Mouse (Mus musculus) neural tube, embryonic 15.5 days (tissue): Measurements from ENCODE around the gene Rexo5. TPM values are rescaled to one million over a fixed set of nuclear protein-coding genes. Genes with fewer than 3 reads are reported as not detected.

ENCODE experiments used
- ATAC-seq: fragments of 200-750 bp; cut with Nextera tagmentation; 2 replicates; pipeline ENCODE4 v1.8.0; 2017; ENCODE audit warnings: mild to moderate bottlenecking, moderate TSS enrichment, moderate library complexity; ENCODE audit not compliant: low FRiP score
- H3K27ac ChIP-seq: fragments of 300-500 bp; sonication (generic); replicated peaks from 2 replicates; pipeline ENCODE4 v1.5.1; 2015; ENCODE audit warnings: mild to moderate bottlenecking, inconsistent platforms
- H3K27me3 ChIP-seq: fragments of 300-500 bp; sonication (generic); replicated peaks from 2 replicates; pipeline ENCODE4 v1.6.1; 2015; ENCODE audit warnings: inconsistent platforms
- H3K36me3 ChIP-seq: fragments of 300-500 bp; sonication (generic); 2 replicates; pipeline ENCODE4 v1.6.1; 2015; ENCODE audit warnings: inconsistent platforms
- H3K4me1 ChIP-seq: fragments of 300-500 bp; sonication (generic); 2 replicates; pipeline ENCODE4 v1.6.1; 2015; ENCODE audit warnings: inconsistent platforms
- H3K4me2 ChIP-seq: fragments of 300-500 bp; sonication (generic); 2 replicates; pipeline ENCODE4 v1.6.1; 2015; ENCODE audit warnings: inconsistent platforms, mild to moderate bottlenecking, moderate library complexity
- H3K4me3 ChIP-seq: fragments of 300-500 bp; sonication (generic); replicated peaks from 2 replicates; pipeline ENCODE4 v1.5.1; 2015; ENCODE audit warnings: mild to moderate bottlenecking, inconsistent platforms
- H3K9ac ChIP-seq: fragments of 300-500 bp; sonication (generic); replicated peaks from 2 replicates; pipeline ENCODE4 v1.6.1; 2015; ENCODE audit warnings: mild to moderate bottlenecking, inconsistent platforms
- H3K9me3 ChIP-seq: fragments of 300-500 bp; sonication (generic); replicated peaks from 2 replicates; pipeline ENCODE4 v1.6.1; 2016; ENCODE audit warnings: inconsistent platforms
- WGBS: fragments of 180-500 bp; shearing (Covaris S2); methylation state at CpG from one replicate; pipeline ENCODE4 v1.1.7; 2015; ENCODE audit warnings: mixed read lengths; 5-methylcytosine and 5-hydroxymethylcytosine counted together
- polyA plus RNA-seq: library from polyadenylated mRNA; unstranded; fragments of >200 nt; fragmentation: Nextera tagmentation; extraction: Ambion mirVana; gene quantifications from 2 replicates; pipeline ENCODE4 v1.2.1, GENCODE M21; 2015

Rexo5 gene
- polyA plus RNA-seq, 1 experiment from 2014 or later: 6.0 TPM

DNA sequence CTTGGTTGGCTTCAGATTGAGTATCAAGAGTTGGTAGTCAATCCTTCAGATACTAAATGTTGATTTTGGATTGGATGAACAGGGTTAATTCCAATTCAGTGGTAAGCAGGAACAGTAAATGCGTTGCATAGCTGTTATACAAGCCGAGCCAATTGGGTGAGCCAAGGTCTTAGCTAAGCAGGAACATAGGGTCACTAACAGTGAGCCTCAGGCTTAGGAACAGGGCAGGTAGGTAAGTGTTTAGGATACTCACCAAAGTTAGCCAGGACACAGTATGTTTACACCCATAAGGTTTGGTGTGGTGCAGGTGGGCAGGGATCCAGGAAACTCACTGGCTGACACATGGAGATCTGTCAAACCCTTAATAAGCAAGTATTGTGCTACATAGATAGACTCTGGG lies 53.6 kb downstream of the Rexo5 start:
- H3K4me3 ChIP-seq: no peak overlapping the region

DNA sequence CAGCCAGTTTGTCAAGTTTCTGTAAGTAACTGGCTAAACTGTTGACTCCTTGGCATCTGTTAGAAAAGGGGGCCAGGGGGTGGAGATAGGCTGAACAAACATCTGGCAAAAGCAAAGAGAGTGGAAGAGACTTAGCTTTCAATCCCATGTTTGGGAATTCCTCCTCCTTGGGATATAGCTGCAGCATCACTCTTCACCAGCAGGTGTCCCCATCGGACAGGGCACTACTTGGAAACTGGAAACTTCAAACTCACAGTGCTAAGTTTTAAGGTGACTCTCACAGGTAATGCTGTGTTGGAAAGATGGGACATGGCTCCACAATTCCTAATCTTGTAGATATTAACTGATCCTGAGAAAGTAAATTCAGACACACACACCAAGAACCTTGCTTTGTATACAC lies 55.3 kb downstream of the Rexo5 start:
- Histone ChIP-seq H3K4me2 (no peak overlapping the region), H3K36me3 (no peaks in the 10 kb centered on the region), H3K27me3 (no peaks in the 10 kb centered on the region), H3K4me3 (no peak overlapping the region), H3K9me3 (no peaks in the 10 kb centered on the region), H3K27ac (no peak overlapping the region), H3K4me1 (no peaks in the 10 kb centered on the region), H3K9ac (no peak overlapping the region)
- WGBS: 0% methylated on average over 1 of the region's 1 CpGs
- no peak for ATAC-seq

More for the DNA sequence above, 53.6 kb downstream of the Rexo5 start:
- Histone ChIP-seq H3K36me3 (no peaks in the 10 kb centered on the region), H3K9me3 (no peaks in the 10 kb centered on the region), H3K9ac (no peak overlapping the region), H3K27ac (no peak overlapping the region), H3K4me2 (no peak overlapping the region), H3K4me1 (no peaks in the 10 kb centered on the region), H3K27me3 (no peaks in the 10 kb centered on the region)
- no peak for ATAC-seq
- 95% methylated on average over 2 of the region's 2 CpGs for WGBS

DNA sequence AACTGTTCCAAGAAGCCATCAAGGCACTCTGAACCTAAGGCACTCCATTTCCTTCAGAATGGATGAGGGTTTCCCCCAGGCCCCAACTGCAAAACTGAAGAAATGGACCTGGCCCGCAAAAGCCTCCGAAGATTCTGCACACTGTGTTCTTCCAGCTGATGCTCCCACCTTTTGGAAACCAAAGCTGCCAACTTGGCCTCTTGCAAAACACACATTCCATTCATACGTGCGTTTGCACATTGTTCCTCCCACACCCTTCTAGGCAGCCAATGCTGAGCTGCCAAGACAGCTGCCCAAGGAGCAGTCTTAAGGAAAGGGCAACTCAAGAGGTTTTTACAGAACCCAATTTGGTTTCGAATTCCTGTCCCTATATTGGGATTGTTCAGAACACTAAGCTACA lies 56.9 kb downstream of the Rexo5 start:
- Histone ChIP-seq H3K4me3 (no peak overlapping the region), H3K27ac (no peak overlapping the region), H3K9ac (no peak overlapping the region), H3K27me3 (no peaks in the 10 kb centered on the region), H3K9me3 (no peaks in the 10 kb centered on the region), H3K36me3 (no peaks in the 10 kb centered on the region), H3K4me1 (no peaks in the 10 kb centered on the region), H3K4me2 (no peak overlapping the region)
- no peak for ATAC-seq
- WGBS: 88% methylated on average over 5 of the region's 5 CpGs

GRCm38 (mm10) chr7:119852494-119852893 lies 58.7 kb downstream of the Rexo5 start:
- H3K4me1 ChIP-seq: no peaks in the 10 kb centered on the region
- peaks cover under 1% of the 10 kb centered on the region; the same call in 1 of the 2 replicates for H3K36me3 ChIP-seq
- no peak overlapping the region for H3K27ac ChIP-seq
- H3K27me3 ChIP-seq: no peaks in the 10 kb centered on the region
- no peak overlapping the region for H3K4me3 ChIP-seq
- no peak overlapping the region for H3K9ac ChIP-seq
- no peaks in the 10 kb centered on the region for H3K9me3 ChIP-seq
- H3K4me2 ChIP-seq: no peak overlapping the region
- ATAC-seq: no peak

GRCm38 (mm10) chr7:119853186-119853585 lies 59.4 kb downstream of the Rexo5 start:
- WGBS: 98% methylated on average over 1 of the region's 1 CpGs
- no peaks in the 10 kb centered on the region for H3K9me3 ChIP-seq
- H3K36me3 ChIP-seq: peaks cover 4% of the 10 kb centered on the region; the same call in 1 of the 2 replicates
- H3K4me2 ChIP-seq: no peak overlapping the region
- H3K9ac ChIP-seq: no peak overlapping the region
- H3K4me1 ChIP-seq: no peaks in the 10 kb centered on the region
- H3K27ac ChIP-seq: no peak overlapping the region
- no peaks in the 10 kb centered on the region for H3K27me3 ChIP-seq
- ATAC-seq: no peak
- no peak overlapping the region for H3K4me3 ChIP-seq

DNA sequence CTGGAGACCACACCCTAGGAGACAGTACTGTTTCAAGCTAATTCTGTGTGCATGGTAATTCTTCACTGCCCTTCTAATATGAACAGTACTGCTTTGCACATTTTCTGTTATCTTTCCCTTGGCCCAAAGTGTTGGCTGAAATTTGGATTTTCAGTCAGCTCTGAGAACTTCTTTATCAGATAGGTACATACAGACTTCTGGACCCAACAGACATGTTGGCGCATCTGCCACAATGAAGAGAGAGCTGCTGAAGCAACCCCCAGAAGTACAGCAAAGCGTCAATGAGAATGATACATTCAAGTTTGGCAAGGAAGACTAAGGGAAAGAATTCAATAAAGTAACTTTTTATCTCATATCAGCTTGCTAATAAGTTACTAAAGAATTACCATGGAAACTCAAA lies 60.6 kb downstream of the Rexo5 start:
- Histone ChIP-seq H3K36me3 (peaks cover 12% of the 10 kb centered on the region), H3K4me2 (no peak overlapping the region), H3K9ac (no peak overlapping the region), H3K4me3 (no peak overlapping the region), H3K27me3 (no peaks in the 10 kb centered on the region), H3K27ac (no peak overlapping the region), H3K4me1 (no peaks in the 10 kb centered on the region), H3K9me3 (no peaks in the 10 kb centered on the region)
- WGBS: 96% methylated on average over 2 of the region's 2 CpGs
- no peak for ATAC-seq

DNA sequence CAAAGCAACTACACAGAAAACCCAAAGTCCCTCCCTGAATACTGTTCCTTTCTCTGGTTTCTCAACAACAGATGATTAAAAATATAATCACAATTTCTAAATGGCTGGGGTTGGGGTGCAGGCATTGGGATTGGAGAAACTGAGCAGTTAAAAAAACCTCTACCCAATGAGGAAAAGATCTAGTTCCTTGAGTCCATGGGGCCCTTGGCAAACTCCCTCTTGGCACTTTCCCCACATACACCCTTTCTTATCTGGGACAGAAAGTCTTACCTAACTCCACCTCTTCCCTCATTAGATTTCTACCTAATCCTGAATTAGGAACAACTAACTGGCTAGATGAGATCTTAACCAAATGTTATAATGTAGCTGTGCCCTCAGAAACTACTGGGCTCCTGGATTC lies 61.2 kb downstream of the Rexo5 start:
- no peaks in the 10 kb centered on the region for H3K27me3 ChIP-seq
- ATAC-seq: no peak
- H3K4me1 ChIP-seq: no peaks in the 10 kb centered on the region
- no peak overlapping the region for H3K4me2 ChIP-seq
- H3K36me3 ChIP-seq: peaks cover 14% of the 10 kb centered on the region
- no peak overlapping the region for H3K27ac ChIP-seq
- H3K9ac ChIP-seq: no peak overlapping the region
- no peak overlapping the region for H3K4me3 ChIP-seq
- H3K9me3 ChIP-seq: no peaks in the 10 kb centered on the region

- Histone ChIP-seq H3K27ac (no peak overlapping the region), H3K27me3 (no peaks in the 10 kb centered on the region), H3K9ac (no peak overlapping the region), H3K36me3 (peaks cover 14% of the 10 kb centered on the region), H3K9me3 (no peaks in the 10 kb centered on the region), H3K4me2 (no peak overlapping the region), H3K4me1 (peaks cover 14% of the 10 kb centered on the region), H3K4me3 (no peak overlapping the region)
- 84% methylated on average over 6 of the region's 6 CpGs for WGBS
- no peak for ATAC-seq
Measured at GRCm38 (mm10) chr7:119859476-119859875, 65.7 kb downstream of the Rexo5 start.

DNA sequence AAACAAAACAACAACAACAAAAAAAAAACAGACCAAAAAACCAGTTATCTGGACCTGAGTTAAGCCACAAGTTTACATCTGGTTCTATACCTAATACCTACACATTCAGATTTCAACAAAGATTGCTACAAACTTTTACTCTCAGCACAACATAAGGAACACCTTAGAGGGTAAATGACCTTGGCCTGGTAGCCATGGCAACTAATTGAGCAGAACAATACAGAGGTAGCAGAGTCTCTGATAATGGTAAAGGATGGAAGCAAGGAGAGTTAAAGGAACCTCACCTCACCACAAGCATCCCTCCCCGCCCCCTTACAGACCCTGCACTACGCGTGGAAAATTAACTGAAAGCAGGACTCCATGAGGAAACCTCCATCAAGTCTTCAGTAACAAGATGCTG lies 66.3 kb downstream of the Rexo5 start:
- H3K9me3 ChIP-seq: no peaks in the 10 kb centered on the region
- no peak overlapping the region for H3K9ac ChIP-seq
- no peak overlapping the region for H3K4me2 ChIP-seq
- H3K36me3 ChIP-seq: peaks cover 14% of the 10 kb centered on the region
- no peak for ATAC-seq
- peaks cover 14% of the 10 kb centered on the region for H3K4me1 ChIP-seq
- no peaks in the 10 kb centered on the region for H3K27me3 ChIP-seq
- WGBS: 90% methylated on average over 3 of the region's 3 CpGs
- H3K4me3 ChIP-seq: no peak overlapping the region
- no peak overlapping the region for H3K27ac ChIP-seq

DNA sequence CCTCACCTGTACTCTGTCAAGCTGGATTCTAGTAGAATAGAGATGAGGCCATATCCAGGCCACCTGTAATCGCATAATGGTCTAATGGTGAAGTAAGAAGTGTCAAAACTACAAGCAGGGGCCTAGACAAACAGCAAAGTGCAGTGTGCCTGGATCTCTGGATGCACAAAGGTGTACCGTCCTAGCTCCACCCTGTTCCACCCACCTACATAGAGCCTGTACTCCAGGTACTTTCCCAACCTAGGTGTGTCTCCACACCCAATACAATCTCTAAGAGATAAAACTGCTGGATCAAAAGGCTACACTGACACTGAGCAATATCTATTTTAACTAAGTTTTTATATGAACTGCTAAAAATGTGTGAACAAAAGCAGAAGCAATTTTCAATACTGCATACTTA lies 66.7 kb downstream of the Rexo5 start:
- no peaks in the 10 kb centered on the region for H3K9me3 ChIP-seq

GRCm38 (mm10) chr7:119860971-119861334 lies 67.1 kb downstream of the Rexo5 start:
- H3K4me1 ChIP-seq: peaks cover 14% of the 10 kb centered on the region
- no peaks in the 10 kb centered on the region for H3K9me3 ChIP-seq
- no peak overlapping the region for H3K4me2 ChIP-seq
- no peak overlapping the region for H3K27ac ChIP-seq
- no peak for ATAC-seq
- H3K4me3 ChIP-seq: no peak overlapping the region
- H3K9ac ChIP-seq: no peak overlapping the region
- H3K36me3 ChIP-seq: peaks cover 14% of the 10 kb centered on the region
- no peaks in the 10 kb centered on the region for H3K27me3 ChIP-seq

More for the DNA sequence above, 66.7 kb downstream of the Rexo5 start:
- H3K27ac ChIP-seq: no peak overlapping the region
- H3K36me3 ChIP-seq: peaks cover 14% of the 10 kb centered on the region
- H3K27me3 ChIP-seq: no peaks in the 10 kb centered on the region
- no peak for ATAC-seq
- peaks cover 14% of the 10 kb centered on the region for H3K4me1 ChIP-seq
- no peak overlapping the region for H3K4me3 ChIP-seq
- H3K4me2 ChIP-seq: no peak overlapping the region
- WGBS: 90% methylated on average over 2 of the region's 2 CpGs
- no peak overlapping the region for H3K9ac ChIP-seq

DNA sequence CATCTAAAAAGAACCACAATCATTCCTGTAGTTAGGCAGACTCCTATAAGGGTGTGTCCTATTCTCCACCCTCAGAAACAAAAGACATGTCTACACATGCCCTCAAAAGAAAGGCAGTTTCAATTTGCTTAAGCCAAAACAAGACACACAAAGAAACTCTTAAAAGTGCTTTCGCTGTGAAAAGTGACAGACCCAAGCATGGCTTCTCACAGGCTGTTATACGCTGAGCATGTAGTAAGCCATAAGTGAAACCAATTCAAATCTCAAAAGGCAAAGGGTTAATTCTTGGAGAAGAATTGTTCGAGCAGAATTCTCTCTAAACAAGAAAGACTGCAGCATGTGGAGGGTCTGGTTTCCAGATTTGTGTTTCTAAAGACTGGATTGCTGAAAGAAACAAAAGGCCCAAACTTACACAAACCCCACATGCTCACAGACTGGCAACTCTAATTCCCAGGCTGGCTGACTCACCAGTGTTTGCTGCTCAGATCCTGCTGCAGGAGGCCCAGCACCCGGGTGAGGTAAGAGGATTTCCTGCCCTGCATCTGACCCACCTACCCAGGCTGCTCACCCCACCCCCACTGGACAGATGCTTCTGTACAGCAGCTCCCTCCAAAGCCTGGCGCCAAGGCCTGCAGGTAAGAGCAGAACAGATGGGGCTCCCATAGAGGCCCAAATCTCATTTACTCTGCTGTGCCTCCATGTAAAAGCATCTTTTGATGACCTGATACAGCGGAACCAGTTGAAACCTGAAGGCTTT lies 67.7 kb downstream of the Rexo5 start:
- H3K4me1 ChIP-seq: peaks cover 14% of the 10 kb centered on the region
- H3K4me2 ChIP-seq: no peak overlapping the region
- peak overlapping the region; percentile 42 for H3K27ac ChIP-seq
- no peaks in the 10 kb centered on the region for H3K27me3 ChIP-seq
- WGBS: 25% methylated on average over 6 of the region's 6 CpGs
- H3K9me3 ChIP-seq: no peaks in the 10 kb centered on the region
- H3K36me3 ChIP-seq: peaks cover 14% of the 10 kb centered on the region
- H3K9ac ChIP-seq: no peak overlapping the region
- ATAC-seq: peak; percentile 57
- H3K4me3 ChIP-seq: no peak overlapping the region
